Mouse (Mus musculus): ENCODE measurements around the gene Nt5c2.

DNA sequence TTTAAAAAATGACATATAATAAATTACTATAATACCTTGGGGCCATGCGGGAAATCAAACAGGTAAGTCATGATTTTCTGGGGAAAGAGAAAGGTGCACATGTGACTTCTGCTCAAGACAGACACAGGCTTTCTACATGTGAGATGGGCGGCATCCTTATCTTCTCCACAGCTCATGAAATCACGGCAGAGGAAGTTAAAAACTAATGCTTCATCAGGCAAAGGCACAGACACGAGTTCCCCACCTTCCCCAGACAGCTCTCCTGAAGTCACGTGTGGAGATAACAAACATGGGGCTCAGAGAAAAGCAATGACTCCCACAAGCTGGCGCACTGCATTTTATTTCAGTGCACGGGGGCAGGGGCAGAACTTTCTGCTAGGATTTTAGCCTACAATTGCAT is 121.5 kb downstream of the Nt5c2 start:
- TF ChIP-seq CTCF (IDR thresholded peaks at IDR 0.05; ENCODE audit: low read depth, low read length), result no peak
- no peak for TF ChIP-seq GATA1 (IDR thresholded peaks at IDR 0.05; ENCODE audit: borderline replicate concordance, low read length)
- TF ChIP-seq TAL1 (conservative IDR thresholded peaks at IDR 0.05; ENCODE audit: low read depth, low read length), result no peak
- no peak for TF ChIP-seq POLR2AphosphoS5 (IDR thresholded peaks at IDR 0.05; ENCODE audit: insufficient replicate concordance, low read depth, low read length)
